Mouse (Mus musculus) G1E (cell line): ENCODE data around the gene Cmtm1.
"Not testable (repeated sequence)": the region's sequence is repeated elsewhere in the genome, so short reads cannot be mapped to it uniquely, and the experiment has no call there.

Experiments used
- CTCF ChIP-seq: IDR thresholded peaks from 2 replicates; pipeline ENCODE4 v1.5.1; 2012; ENCODE audit warnings: low read depth, low read length, inconsistent platforms, mixed read lengths
- GATA1 ChIP-seq: IDR thresholded peaks from 2 replicates; pipeline ENCODE4 v1.6.1; 2012; ENCODE audit warnings: borderline replicate concordance, low read length, inconsistent platforms, mixed read lengths
- GATA2 ChIP-seq: IDR thresholded peaks from 2 replicates; pipeline ENCODE4 v1.6.1; 2012; ENCODE audit warnings: low read depth, low read length, inconsistent platforms, borderline replicate concordance
- TAL1 ChIP-seq: conservative IDR thresholded peaks from 2 replicates; pipeline ENCODE4 v1.6.1; 2012; ENCODE audit warnings: low read depth, low read length, inconsistent platforms, mixed read lengths

GRCm38 (mm10) chr8:104264271-104264935 is 45.5 kb downstream of the Cmtm1 start:
- not testable (repeated sequence) for TF ChIP-seq CTCF, TAL1, GATA2, GATA1
